Mouse (Mus musculus): ENCODE results near the gene 2700081O15Rik. TPM values are rescaled to one million over a fixed set of nuclear protein-coding genes. Genes with fewer than 3 reads are reported as not detected.

Gene 2700081O15Rik
- total and polyA plus RNA-seq, 3 experiments: 13.1 to 16.4 (median 13.4) TPM

DNA sequence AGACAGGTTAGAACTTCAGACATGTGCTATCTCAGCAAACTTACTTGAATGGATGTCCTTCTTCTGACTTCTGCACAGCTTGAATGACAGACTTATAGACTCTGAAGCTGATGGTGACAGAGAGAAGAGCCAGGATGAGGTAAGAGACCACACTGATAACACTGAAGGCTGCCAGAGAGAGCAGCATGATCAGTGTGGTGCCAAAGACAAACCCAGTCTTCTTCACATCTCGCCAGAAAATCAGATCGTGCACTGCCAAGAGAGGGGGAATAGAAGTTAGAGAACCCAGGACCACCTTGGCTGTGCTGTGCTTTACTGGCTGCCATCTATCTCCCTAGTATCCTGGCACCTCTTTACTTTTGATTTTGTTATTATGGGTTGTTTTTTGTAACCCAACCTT lies 17.5 kb downstream of the 2700081O15Rik start:
- no peaks in the 10 kb centered on the region; the same call in 1 of the 2 replicates for H3K79me2 ChIP-seq (replicated peaks; ENCODE audit: control insufficient read depth, insufficient read depth, low read length)
- 71% methylated on average over 2 of the region's 2 CpGs for WGBS
- no peak overlapping the region for H3K9ac ChIP-seq (ENCODE audit: low read depth, low read length)
- no peaks in the 10 kb centered on the region for H3K27me3 ChIP-seq (ENCODE audit: control insufficient read depth, insufficient read depth, low read length)
- H3K4me3 ChIP-seq: no peak overlapping the region
- TF ChIP-seq CTCF (IDR thresholded peaks at IDR 0.05) (no peak), EP300 (IDR thresholded peaks at IDR 0.05; ENCODE audit: insufficient read depth, low read depth, low read length) (no peak), POLR2A (IDR thresholded peaks at IDR 0.05; ENCODE audit: insufficient read depth, low read depth, low read length) (no peak)
- intact Hi-C loops (cut with DNase I): loop anchor here (5.0 kb wide), 1 partner anchor 368 kb away; no protein-coding TSS in a partner anchor
- H3K4me1 ChIP-seq (ENCODE audit: control insufficient read depth, insufficient read depth, low read length): peaks cover 1% of the 10 kb centered on the region
- 0 out of 2 replicates have a peak, but pooled peaks cover 2% of the 10 kb centered on the region for H3K36me3 ChIP-seq (ENCODE audit: control insufficient read depth, insufficient read depth, low read length)
- H3K27ac ChIP-seq: no peak overlapping the region
- no peak for DNase-seq

DNA sequence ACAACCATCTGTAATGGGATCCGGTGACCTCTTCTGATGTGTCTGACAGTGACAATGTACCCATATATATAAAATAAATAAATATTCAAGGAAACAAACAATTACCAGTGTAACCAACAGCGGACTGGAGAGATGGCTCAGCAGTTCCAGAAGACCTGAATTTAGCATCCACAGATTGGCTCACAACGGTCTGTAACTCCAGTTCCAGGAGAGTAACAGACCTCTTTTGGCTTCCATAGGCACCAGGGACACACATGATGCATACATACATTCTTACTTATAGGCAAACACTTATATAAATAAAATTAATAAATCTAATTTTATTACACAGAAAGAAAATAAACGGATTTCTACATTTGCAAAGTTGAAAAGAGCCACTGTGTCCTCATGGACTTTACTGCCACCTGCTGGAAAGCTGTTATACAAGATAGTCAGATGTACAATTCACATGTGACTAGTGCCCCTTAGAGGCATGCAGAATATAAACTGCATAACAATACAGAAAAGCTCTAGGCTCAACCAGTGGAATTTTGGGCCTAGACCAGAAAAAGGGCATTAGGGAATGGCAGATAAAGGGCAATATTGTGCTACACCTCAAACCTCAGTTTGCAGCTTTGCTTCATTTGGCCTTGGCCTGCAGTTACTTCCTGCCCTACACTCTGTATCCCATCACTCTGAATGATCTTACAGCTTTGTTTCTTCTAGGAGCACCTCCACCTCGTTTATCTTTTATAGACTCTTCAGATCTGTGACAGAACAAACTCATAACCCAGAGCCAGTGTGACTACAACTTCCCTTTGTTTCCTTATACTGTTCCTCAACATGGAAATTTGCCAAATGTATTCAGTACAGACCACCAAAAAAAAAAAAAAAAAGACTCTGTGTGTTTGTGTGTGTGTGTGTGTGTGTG lies 18.9 kb downstream of the 2700081O15Rik start:
- DNase-seq: peak in 1 of 2 experiments; percentile 17
- H3K27ac ChIP-seq: no peak overlapping the region
- 58% methylated on average over 5 of the region's 5 CpGs for WGBS

GRCm38 (mm10) chr19:7438295-7438694 lies 20.9 kb downstream of the 2700081O15Rik start:
- Histone ChIP-seq H3K4me1 (ENCODE audit: control insufficient read depth, insufficient read depth, low read length) (peaks cover 1% of the 10 kb centered on the region), H3K27me3 (ENCODE audit: control insufficient read depth, insufficient read depth, low read length) (no peaks in the 10 kb centered on the region), H3K36me3 (ENCODE audit: control insufficient read depth, insufficient read depth, low read length) (no peaks in the 10 kb centered on the region), H3K4me3 (no peak overlapping the region), H3K79me2 (replicated peaks; ENCODE audit: control insufficient read depth, insufficient read depth, low read length) (no peaks in the 10 kb centered on the region), H3K9ac (ENCODE audit: low read depth, low read length) (no peak overlapping the region), H3K27ac (no peak overlapping the region)
- no peak for DNase-seq
- intact Hi-C loops (cut with DNase I): loop anchor here (5.0 kb wide), 1 partner anchor 371 kb away; no protein-coding TSS in a partner anchor
- TF ChIP-seq CTCF (IDR thresholded peaks at IDR 0.05) (no peak), POLR2A (IDR thresholded peaks at IDR 0.05; ENCODE audit: insufficient read depth, low read depth, low read length) (no peak)

More for the DNA sequence above, 18.9 kb downstream of the 2700081O15Rik start:
- Histone ChIP-seq H3K4me1 (ENCODE audit: control insufficient read depth, insufficient read depth, low read length) (peaks cover 1% of the 10 kb centered on the region), H3K36me3 (ENCODE audit: control insufficient read depth, insufficient read depth, low read length) (no peaks in the 10 kb centered on the region), H3K27me3 (ENCODE audit: control insufficient read depth, insufficient read depth, low read length) (no peaks in the 10 kb centered on the region), H3K9ac (ENCODE audit: low read depth, low read length) (no peak overlapping the region), H3K79me2 (replicated peaks; ENCODE audit: control insufficient read depth, insufficient read depth, low read length) (no peaks in the 10 kb centered on the region; the same call in 1 of the 2 replicates), H3K4me3 (no peak overlapping the region)
- intact Hi-C loops (cut with DNase I): loop anchor here (1.0 to 5.0 kb wide), 3 partner anchors 172 to 369 kb away; no protein-coding TSS in a partner anchor
- TF ChIP-seq CTCF (IDR thresholded peaks at IDR 0.05) (peak; percentile 93), POLR2A (IDR thresholded peaks at IDR 0.05; ENCODE audit: insufficient read depth, low read depth, low read length) (no peak), EP300 (IDR thresholded peaks at IDR 0.05; ENCODE audit: insufficient read depth, low read depth, low read length) (no peak)

GRCm38 (mm10) chr19:7441493-7441892 lies 24.1 kb downstream of the 2700081O15Rik start:
- no peaks in the 10 kb centered on the region for H3K36me3 ChIP-seq (ENCODE audit: control insufficient read depth, insufficient read depth, low read length)
- peak; percentile 37 to 46 for DNase-seq
- peaks cover under 1% of the 10 kb centered on the region for H3K4me1 ChIP-seq (ENCODE audit: control insufficient read depth, insufficient read depth, low read length)
- no peak overlapping the region for H3K4me3 ChIP-seq
- H3K9ac ChIP-seq (ENCODE audit: low read depth, low read length): no peak overlapping the region
- intact Hi-C loops (cut with DNase I): loop anchor here (2.0 to 5.0 kb wide), 4 partner anchors 41 to 175 kb away; partner anchors contain the start of gene Rtn3
- 52% methylated on average over 14 of the region's 14 CpGs for WGBS
- no peaks in the 10 kb centered on the region for H3K27me3 ChIP-seq (ENCODE audit: control insufficient read depth, insufficient read depth, low read length)
- no peak overlapping the region for H3K27ac ChIP-seq
- TF ChIP-seq POLR2A (IDR thresholded peaks at IDR 0.05; ENCODE audit: insufficient read depth, low read depth, low read length): no peak
- TF ChIP-seq EP300 (IDR thresholded peaks at IDR 0.05; ENCODE audit: insufficient read depth, low read depth, low read length): no peak
- peak; percentile 93 for TF ChIP-seq CTCF (IDR thresholded peaks at IDR 0.05)
- no peaks in the 10 kb centered on the region; the same call in 1 of the 2 replicates for H3K79me2 ChIP-seq (replicated peaks; ENCODE audit: control insufficient read depth, insufficient read depth, low read length)

DNA sequence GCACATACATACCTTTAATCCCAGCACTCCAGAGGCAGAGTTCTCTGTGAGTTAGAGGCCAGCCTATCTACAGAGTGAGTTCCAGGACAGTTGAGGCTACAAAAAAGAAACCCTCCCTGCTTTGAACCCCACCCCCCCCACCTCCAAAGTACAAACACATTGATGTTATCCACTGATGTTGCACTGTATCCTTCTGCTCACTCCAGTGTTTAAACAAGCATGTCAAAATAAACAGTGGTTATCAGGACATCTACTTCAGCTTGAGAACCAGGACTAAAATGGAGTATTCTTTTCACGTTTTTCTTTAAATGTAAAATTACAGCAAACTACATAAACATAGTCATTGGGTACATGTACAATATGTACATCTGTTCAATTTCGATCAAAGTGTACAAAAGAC lies 27.7 kb downstream of the 2700081O15Rik start:
- no peak for DNase-seq
- H3K36me3 ChIP-seq (ENCODE audit: control insufficient read depth, insufficient read depth, low read length): no peaks in the 10 kb centered on the region; the same call in 1 of the 2 replicates
- intact Hi-C loops (cut with DNase I): no loop called here
- no peak overlapping the region for H3K4me3 ChIP-seq
- TF ChIP-seq EP300 (IDR thresholded peaks at IDR 0.05; ENCODE audit: insufficient read depth, low read depth, low read length): no peak
- no peak for TF ChIP-seq POLR2A (IDR thresholded peaks at IDR 0.05; ENCODE audit: insufficient read depth, low read depth, low read length)
- no peak for TF ChIP-seq CTCF (IDR thresholded peaks at IDR 0.05)
- H3K27me3 ChIP-seq (ENCODE audit: control insufficient read depth, insufficient read depth, low read length): no peaks in the 10 kb centered on the region
- no peak overlapping the region for H3K9ac ChIP-seq (ENCODE audit: low read depth, low read length)
- H3K79me2 ChIP-seq (replicated peaks; ENCODE audit: control insufficient read depth, insufficient read depth, low read length): peaks cover 3% of the 10 kb centered on the region; the same call in 1 of the 2 replicates
- no peaks in the 10 kb centered on the region; the same call in 1 of the 2 replicates for H3K4me1 ChIP-seq (ENCODE audit: control insufficient read depth, insufficient read depth, low read length)
- no peak overlapping the region for H3K27ac ChIP-seq
- 90% methylated on average over 2 of the region's 2 CpGs for WGBS
